Mouse (Mus musculus) lung, postnatal 0 days (tissue): ENCODE measurements around the gene Gpatch1. TPM values are rescaled to one million over a fixed set of nuclear protein-coding genes. Genes with fewer than 3 reads are reported as not detected.
A peak's percentile ranks its signal among the peaks of the same experiment; 100 is the strongest.

ENCODE experiments used
- ATAC-seq: fragments of 200-750 bp; cut with Nextera tagmentation; 2 replicates; pipeline ENCODE4 v1.8.0; 2017; ENCODE audit warnings: moderate library complexity
- DNase-seq: peaks from one replicate; pipeline ENCODE4 v3.0.0-alpha.2; 2016; ENCODE audit warnings: low spot score
- H3K27ac ChIP-seq: fragments of 300-500 bp; sonication (generic); 2 replicates; pipeline ENCODE4 v1.5.1; 2014; ENCODE audit warnings: antibody characterized with exemption, mild to moderate bottlenecking, low read length, mixed read lengths
- H3K27me3 ChIP-seq: fragments of 300-500 bp; sonication (generic); replicated peaks from 2 replicates; pipeline ENCODE4 v1.6.1; 2014; ENCODE audit warnings: low read length, mixed read lengths; ENCODE audit not compliant: insufficient read depth
- H3K36me3 ChIP-seq: fragments of 300-500 bp; sonication (generic); 2 replicates; pipeline ENCODE4 v1.6.1; 2014; ENCODE audit warnings: low read length, mixed read lengths; ENCODE audit not compliant: insufficient read depth
- H3K4me1 ChIP-seq: fragments of 300-500 bp; sonication (generic); 2 replicates; pipeline ENCODE4 v1.6.1; 2014; ENCODE audit warnings: antibody characterized with exemption, low read depth, low read length, mixed read lengths; ENCODE audit not compliant: insufficient read depth
- H3K4me2 ChIP-seq: fragments of 300-500 bp; sonication (generic); replicated peaks from 2 replicates; pipeline ENCODE4 v1.6.1; 2014; ENCODE audit warnings: low read depth, mild to moderate bottlenecking, low read length, moderate library complexity, mixed read lengths
- H3K4me3 ChIP-seq: fragments of 300-500 bp; sonication (generic); 2 replicates; pipeline ENCODE4 v1.5.1; 2014; ENCODE audit warnings: low read depth, low read length
- H3K9ac ChIP-seq: fragments of 300-500 bp; sonication (generic); replicated peaks from 2 replicates; pipeline ENCODE4 v1.6.1; 2014; ENCODE audit warnings: low read depth, mild to moderate bottlenecking
- H3K9me3 ChIP-seq: fragments of 300-500 bp; sonication (generic); 2 replicates; pipeline ENCODE4 v1.6.1; 2016; ENCODE audit warnings: low read length, mixed read lengths
- CTCF ChIP-seq: IDR thresholded peaks from 2 replicates; pipeline ENCODE4 v1.5.1; 2016; ENCODE audit warnings: antibody characterized with exemption, mild to moderate bottlenecking
- EP300 ChIP-seq: IDR thresholded peaks from 2 replicates; pipeline ENCODE4 v1.6.1; 2016; ENCODE audit warnings: antibody characterized with exemption, mild to moderate bottlenecking, control low read depth
- WGBS: fragments of 180-500 bp; shearing (Covaris S2); extraction: QIAGEN DNeasy Blood & Tissue Kit; methylation state at CpG from one replicate; pipeline ENCODE4 v1.1.7; 2014; 5-methylcytosine and 5-hydroxymethylcytosine counted together
- polyA plus RNA-seq: library from polyadenylated mRNA; unstranded; fragments of >200 nt; fragmentation: Nextera tagmentation; extraction: Ambion mirVana; gene quantifications from 2 replicates; pipeline ENCODE4 v1.2.1, GENCODE M21; 2015

Gpatch1 gene
- polyA plus RNA-seq, 1 experiment from 2014 or later: 13.6 TPM

DNA sequence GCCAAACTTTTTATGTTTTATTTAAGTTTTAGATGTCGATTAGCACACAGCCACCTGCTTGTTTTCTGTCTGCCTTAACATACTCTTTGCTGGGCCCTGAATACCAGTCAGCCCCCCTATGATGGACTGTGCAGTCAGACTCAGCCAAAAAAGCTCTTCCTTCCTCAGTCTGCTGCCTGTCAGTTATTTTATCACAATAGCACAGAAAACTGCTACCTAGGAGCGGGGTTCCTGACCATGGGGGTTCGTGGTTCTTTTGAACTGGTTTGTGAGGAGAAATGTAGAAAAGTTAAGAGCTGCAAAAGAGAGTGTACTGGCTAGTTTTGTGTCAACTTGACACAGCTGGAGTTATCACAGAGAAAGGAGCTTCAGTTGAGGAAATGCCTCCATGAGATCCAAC lies 39.3 kb downstream of the Gpatch1 start:
- no peaks in the 10 kb centered on the region for H3K4me1 ChIP-seq
- DNase-seq (no peak), ATAC-seq (no peak)
- no peak overlapping the region for H3K27ac ChIP-seq
- no peak overlapping the region for H3K4me3 ChIP-seq
- TF ChIP-seq CTCF (no peak), EP300 (no peak)
- WGBS: 88% methylated on average over 3 of the region's 3 CpGs
- no peak overlapping the region for H3K4me2 ChIP-seq
- H3K36me3 ChIP-seq: peaks cover 30% of the 10 kb centered on the region
- no peak overlapping the region for H3K9ac ChIP-seq
- H3K9me3 ChIP-seq: peaks cover 4% of the 10 kb centered on the region; the same call in 1 of the 2 replicates
- no peaks in the 10 kb centered on the region for H3K27me3 ChIP-seq

DNA sequence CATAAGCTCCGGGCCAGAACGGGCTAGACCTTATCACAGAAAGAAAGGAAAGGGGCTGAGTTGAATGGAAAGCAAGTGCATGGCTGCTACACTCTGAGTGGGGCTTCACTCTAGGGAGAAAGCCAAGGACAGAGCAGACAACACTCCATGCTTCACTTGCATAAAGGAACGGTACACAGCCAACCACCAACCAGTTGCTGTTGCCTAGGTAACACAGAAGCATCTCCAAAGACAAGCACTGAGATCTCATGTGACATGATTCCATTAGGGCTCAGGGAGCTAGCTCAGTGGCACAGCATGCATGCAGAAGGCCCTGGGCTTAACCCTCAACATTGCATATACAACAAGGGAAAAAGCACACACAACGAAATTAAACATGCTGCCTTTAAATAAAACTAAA lies 40.8 kb downstream of the Gpatch1 start:
- H3K4me2 ChIP-seq: no peak overlapping the region
- 83% methylated on average over 4 of the region's 4 CpGs for WGBS
- H3K9me3 ChIP-seq: peaks cover 4% of the 10 kb centered on the region; the same call in 1 of the 2 replicates
- H3K4me3 ChIP-seq: no peak overlapping the region
- no peak for DNase-seq
- no peaks in the 10 kb centered on the region for H3K4me1 ChIP-seq
- no peaks in the 10 kb centered on the region for H3K27me3 ChIP-seq
- no peak overlapping the region for H3K27ac ChIP-seq
- H3K9ac ChIP-seq: no peak overlapping the region
- peaks cover 17% of the 10 kb centered on the region for H3K36me3 ChIP-seq
- TF ChIP-seq EP300 (no peak), CTCF (no peak)
- ATAC-seq: no peak

DNA sequence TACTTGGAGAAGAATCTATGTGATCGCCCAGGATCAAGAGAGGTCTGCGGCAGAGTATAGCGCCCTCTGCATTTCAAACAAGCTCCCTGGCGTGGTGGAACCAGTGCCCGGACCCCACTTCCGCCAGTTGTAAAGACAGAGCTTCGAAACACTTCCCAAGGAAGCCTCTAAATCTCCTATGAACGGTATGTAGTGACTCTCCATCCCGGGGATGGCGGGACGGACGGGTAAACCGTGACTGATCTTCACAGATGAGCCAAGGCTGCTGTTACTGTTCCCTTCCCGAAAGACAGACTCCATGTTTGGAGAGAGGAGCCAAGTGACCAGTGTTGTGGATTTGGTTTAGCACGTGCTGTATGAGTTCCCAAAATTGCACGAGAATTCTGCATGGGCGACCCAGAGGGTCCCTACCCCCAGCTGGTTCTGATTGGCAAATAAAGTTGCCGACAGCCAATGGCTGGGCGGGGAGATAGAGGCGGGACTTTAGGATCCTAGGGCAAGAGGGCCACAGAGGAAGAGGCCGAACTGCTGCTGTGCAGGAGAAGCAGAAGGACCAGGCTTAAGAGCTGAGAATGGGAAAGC lies 48.7 kb downstream of the Gpatch1 start:
- DNase-seq: peak; percentile 63
- no peak overlapping the region for H3K27ac ChIP-seq
- H3K9me3 ChIP-seq: no peaks in the 10 kb centered on the region
- no peaks in the 10 kb centered on the region for H3K4me1 ChIP-seq
- H3K9ac ChIP-seq: 0 out of 2 replicates have a peak overlapping the region, but pooled peaks have one; percentile 16
- WGBS: 5% methylated on average over 21 of the region's 21 CpGs
- H3K4me3 ChIP-seq: peak overlapping the region; percentile 34
- peak; percentile 73 for ATAC-seq
- peak overlapping the region; percentile 65 for H3K4me2 ChIP-seq
- TF ChIP-seq EP300 (no peak), CTCF (peak; percentile 63)
- H3K36me3 ChIP-seq: no peaks in the 10 kb centered on the region
- H3K27me3 ChIP-seq: no peaks in the 10 kb centered on the region

DNA sequence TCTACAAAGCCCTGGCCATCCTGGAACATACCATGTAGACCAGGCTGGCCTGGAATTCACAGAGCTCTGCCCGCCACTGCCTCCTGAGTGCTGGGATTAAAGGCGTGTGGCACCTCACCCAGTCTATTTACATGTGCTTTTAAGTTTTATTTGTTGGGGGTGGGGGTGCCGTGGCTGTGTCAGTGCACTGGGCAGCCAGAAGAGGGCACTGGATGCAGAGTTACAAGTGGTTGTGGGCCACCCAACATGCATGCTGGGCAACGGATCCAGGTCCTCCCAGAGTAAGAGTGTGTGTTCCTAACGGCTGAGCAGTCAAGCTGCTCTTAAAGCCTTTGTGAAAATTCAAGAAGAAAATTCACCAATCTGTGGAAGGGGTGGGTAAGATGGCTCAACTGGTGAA lies 50.4 kb downstream of the Gpatch1 start:
- WGBS: 55% methylated on average over 5 of the region's 5 CpGs
- Histone ChIP-seq H3K4me1 (no peaks in the 10 kb centered on the region), H3K4me3 (no peak overlapping the region), H3K4me2 (no peak overlapping the region), H3K9ac (no peak overlapping the region), H3K27me3 (no peaks in the 10 kb centered on the region), H3K9me3 (no peaks in the 10 kb centered on the region), H3K27ac (no peak overlapping the region), H3K36me3 (no peaks in the 10 kb centered on the region)
- no peak for ATAC-seq
- no peak for TF ChIP-seq EP300
- no peak for TF ChIP-seq CTCF
- DNase-seq: no peak

DNA sequence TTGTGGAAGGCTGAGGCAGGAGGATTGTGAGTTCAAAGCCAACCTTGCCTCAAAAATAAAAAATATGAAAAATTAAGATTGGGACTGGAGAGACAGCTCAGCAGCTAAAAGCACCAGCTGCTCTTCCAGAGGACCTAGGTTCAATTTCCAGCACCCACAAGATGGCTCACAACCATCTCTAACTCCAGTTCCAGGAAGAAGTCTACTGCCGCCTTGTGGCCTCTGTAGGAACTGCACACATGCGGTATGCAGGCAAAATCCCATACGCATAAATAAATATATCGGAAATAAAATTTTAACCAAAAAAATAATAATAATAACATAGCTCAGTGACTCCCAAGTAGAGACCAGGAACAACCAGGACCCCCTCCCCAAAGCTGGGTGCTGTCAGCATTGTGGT lies 51.6 kb downstream of the Gpatch1 start:
- no peak overlapping the region for H3K4me2 ChIP-seq
- H3K4me1 ChIP-seq: no peaks in the 10 kb centered on the region
- no peak overlapping the region for H3K4me3 ChIP-seq
- H3K27ac ChIP-seq: no peak overlapping the region
- no peaks in the 10 kb centered on the region for H3K9me3 ChIP-seq
- H3K27me3 ChIP-seq: no peaks in the 10 kb centered on the region
- ATAC-seq: no peak
- TF ChIP-seq EP300 (no peak), CTCF (peak; percentile 50)
- H3K36me3 ChIP-seq: no peaks in the 10 kb centered on the region
- no peak overlapping the region for H3K9ac ChIP-seq
- WGBS: 73% methylated on average over 4 of the region's 4 CpGs
- DNase-seq: no peak

DNA sequence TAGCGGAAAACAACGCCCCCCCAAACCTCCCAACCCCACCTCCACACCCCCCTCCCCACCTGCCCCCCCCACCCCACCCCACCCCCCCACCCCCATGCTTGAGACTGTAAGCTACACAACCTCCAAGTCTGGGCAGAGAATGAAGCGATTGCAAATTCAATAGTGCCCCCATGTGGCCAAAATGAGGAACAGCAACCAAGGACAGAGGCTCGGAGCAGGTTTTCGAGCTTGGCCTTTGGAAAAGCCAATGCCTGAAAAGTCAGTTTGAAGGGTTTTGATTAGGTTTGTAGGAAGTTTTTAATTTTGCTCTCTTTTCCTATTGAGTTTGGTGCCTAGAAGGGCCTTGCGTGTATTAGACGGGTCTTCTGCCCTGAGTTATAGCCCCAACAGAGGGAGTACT lies 53.5 kb downstream of the Gpatch1 start:
- TF ChIP-seq CTCF (peak; percentile 79), EP300 (no peak)
- H3K9me3 ChIP-seq: no peaks in the 10 kb centered on the region

More for the DNA sequence above, 53.5 kb downstream of the Gpatch1 start:
- Histone ChIP-seq H3K36me3 (no peaks in the 10 kb centered on the region), H3K4me1 (no peaks in the 10 kb centered on the region), H3K4me3 (no peak overlapping the region), H3K9ac (no peak overlapping the region), H3K4me2 (no peak overlapping the region), H3K27ac (no peak overlapping the region), H3K27me3 (no peaks in the 10 kb centered on the region)
- DNase-seq (peak; percentile 71), ATAC-seq (no peak)
- WGBS: 10% methylated on average over 7 of the region's 7 CpGs
